Mouse (Mus musculus) C3H10T1/2 (cell line): ENCODE measurements around the gene Fbxo40. TPM values are rescaled to one million over a fixed set of nuclear protein-coding genes. Genes with fewer than 3 reads are reported as not detected.

Experiments used
- polyA plus RNA-seq, 2 experiments: library from polyadenylated mRNA; unstranded; fragments of >200 nt; fragmentation: generic; extraction: Trizol; gene quantifications; one replicate each; pipeline ENCODE4 v1.2.1; 2012; ENCODE audit warnings: missing spikeins in 2 of 2

Gene Fbxo40
- under 1 TPM in 1 of 2 experiments, not detected in 1; 0.01 TPM for polyA plus RNA-seq

GRCm38 (mm10) chr16:36989999-36990625 lies at the start of gene Fbxo40:
Gene Fbxo40, minus strand, starts transcription at chr16:36990467.

GRCm38 (mm10) chr16:37011061-37011921 lies 21.0 kb upstream of the Fbxo40 start, which contains the start of gene Polq:
Gene Polq, plus strand, starts transcription at chr16:37011786.

GRCm38 (mm10) chr16:36934841-36935620 lies 55.2 kb downstream of the Fbxo40 start, which contains the start of gene Hcls1:
Gene Hcls1, plus strand, starts transcription at chr16:36934983.

Other genes starting within 250 kb of the Fbxo40 start
- gene Slc15a2, start 205.5 kb downstream of the Fbxo40 start, polyA plus RNA-seq: under 1 TPM in 1 of 2 experiments, not detected in 1; 0.34 TPM
- gene Iqcb1, start 162.1 kb downstream of the Fbxo40 start, polyA plus RNA-seq: 1 to 10 TPM in 1 of 2 experiments, under 1 TPM in 1; 0.53 to 6.8 TPM
- gene Eaf2, start 115.5 kb downstream of the Fbxo40 start, polyA plus RNA-seq: under 1 TPM; 0.16 to 0.59 TPM
- 10 to 100 TPM in 1 of 2 experiments, 1 to 10 TPM in 1; 2.4 to 17.7 TPM for gene Golgb1, start 115.3 kb downstream of the Fbxo40 start, polyA plus RNA-seq
- under 1 TPM in 1 of 2 experiments, not detected in 1; 0.51 TPM for gene Hcls1, start 55.5 kb downstream of the Fbxo40 start, polyA plus RNA-seq
- under 1 TPM; 0.13 to 0.98 TPM for gene Polq, start 21.3 kb upstream of the Fbxo40 start, polyA plus RNA-seq